Mouse (Mus musculus) embryo, embryonic 9.5 days (tissue): ENCODE results near the gene Pdia2.
A peak's percentile ranks its signal among the peaks of the same experiment; 100 is the strongest.

Experiments used
- DNase-seq: peaks from one replicate; pipeline ENCODE4 v3.0.0-alpha.2; 2017; ENCODE audit errors: extremely low spot score

The Pdia2 gene

GRCm38 (mm10) chr17:26198892-26199291, at the start of gene Pdia2:
TSS of gene Pdia2 (minus strand) at chr17:26199087.
- no peak for DNase-seq

- peak; percentile 97 for DNase-seq
These were observed 45.4 kb upstream of the Pdia2 start, which contains the start of gene Fam234a for GRCm38 (mm10) chr17:26244101-26244841. TSS of gene Fam234a (minus strand) at chr17:26244242.

DNA sequence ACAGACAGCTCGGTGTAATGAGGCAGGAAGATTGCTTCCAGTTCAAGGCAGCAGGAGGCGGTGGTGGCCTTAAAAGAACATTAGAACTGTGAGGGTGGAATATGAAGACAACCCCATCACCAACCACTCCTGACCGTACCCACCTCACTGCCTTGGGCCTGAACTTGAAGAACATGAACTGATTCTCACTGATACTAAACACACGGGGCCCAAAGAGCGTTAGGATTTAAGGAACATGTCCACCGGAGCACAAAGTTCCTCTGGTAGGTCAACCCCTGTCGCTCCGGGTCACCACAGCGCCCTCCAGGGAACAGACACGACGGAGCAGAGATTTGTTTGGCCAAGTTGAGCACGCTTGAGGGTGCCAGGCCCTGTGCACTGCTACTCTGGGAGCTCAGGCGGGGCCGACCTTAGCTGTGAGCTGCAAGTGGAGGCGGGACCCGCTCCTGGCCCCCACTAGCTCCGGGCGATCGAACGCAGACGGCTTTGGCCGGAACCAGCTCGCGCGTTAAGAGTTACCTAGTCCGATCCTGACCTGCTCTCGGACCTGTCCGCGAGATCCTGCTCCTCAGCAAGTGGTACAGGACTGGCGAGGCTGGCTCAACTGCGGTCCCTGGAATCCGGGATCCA, 44.7 kb upstream of the Pdia2 start:
- no peak for DNase-seq

GRCm38 (mm10) chr17:26240990-26241389, 42.1 kb upstream of the Pdia2 start:
- no peak for DNase-seq

- no peak for DNase-seq
These were observed 41.4 kb upstream of the Pdia2 start for GRCm38 (mm10) chr17:26240120-26240790.

DNA sequence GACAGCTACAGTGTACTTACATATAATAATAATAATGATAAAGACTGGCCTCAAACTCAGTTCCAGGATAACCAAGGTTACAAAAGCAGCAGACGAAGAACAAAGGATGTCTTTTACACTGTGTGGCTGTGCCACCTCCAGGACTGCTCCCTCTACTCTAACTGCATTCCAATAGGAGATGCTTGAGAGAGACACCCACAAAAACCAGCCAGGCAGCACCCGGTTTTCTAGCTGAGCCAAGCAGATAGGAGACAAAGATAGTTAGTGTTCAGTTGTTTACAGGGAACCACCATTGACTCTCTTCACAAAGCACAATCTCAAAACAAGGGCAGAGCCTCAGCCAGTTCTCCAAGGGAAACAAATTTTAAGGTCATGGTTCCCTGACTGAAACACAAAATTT, 40.7 kb upstream of the Pdia2 start:
- no peak for DNase-seq

DNA sequence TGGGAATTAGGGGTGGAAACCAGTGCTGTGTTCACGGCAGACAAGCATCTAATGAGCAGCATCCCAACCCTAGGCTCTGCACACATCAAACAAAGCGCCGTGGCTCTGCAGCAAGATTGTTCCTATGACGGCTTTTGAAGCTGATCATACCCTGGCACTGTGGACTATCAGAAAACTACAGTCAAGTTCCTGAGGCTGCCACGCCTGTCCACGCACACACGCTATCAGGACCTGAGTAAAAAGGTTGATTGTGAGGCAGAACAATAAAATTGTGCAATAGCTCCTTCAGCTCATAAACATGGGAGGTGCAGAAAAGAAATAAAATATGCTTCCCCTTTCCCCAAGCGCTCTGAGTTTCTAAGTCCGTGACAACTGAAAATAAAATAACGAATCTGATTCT, 38.8 kb upstream of the Pdia2 start:
- DNase-seq, result no peak

GRCm38 (mm10) chr17:26235077-26235815, 36.4 kb upstream of the Pdia2 start:
- DNase-seq, result no peak

GRCm38 (mm10) chr17:26234386-26234785, 35.5 kb upstream of the Pdia2 start:
- DNase-seq, result no peak

DNA sequence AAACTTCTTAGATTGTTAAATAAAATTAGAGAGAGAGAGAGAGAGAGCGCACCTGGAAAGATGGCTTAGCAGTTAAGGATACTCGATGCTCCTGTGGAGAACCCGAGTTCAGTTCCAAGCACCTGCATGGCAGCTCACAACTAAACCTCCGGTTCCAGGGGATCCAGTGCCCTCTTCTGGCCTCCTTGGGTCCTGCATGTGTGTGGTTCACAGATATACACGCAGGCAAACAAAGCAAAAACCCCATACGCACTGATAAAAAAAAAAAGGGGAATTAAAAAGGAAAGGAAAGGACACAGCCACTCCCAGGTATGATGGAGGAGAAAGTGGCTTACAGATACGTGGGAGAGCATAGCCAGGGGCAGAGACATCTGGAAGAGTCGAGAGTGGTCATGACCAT, 34.0 kb upstream of the Pdia2 start:
- DNase-seq, result no peak

- no peak for DNase-seq
These were observed 32.3 kb upstream of the Pdia2 start for GRCm38 (mm10) chr17:26231156-26231555.

DNA sequence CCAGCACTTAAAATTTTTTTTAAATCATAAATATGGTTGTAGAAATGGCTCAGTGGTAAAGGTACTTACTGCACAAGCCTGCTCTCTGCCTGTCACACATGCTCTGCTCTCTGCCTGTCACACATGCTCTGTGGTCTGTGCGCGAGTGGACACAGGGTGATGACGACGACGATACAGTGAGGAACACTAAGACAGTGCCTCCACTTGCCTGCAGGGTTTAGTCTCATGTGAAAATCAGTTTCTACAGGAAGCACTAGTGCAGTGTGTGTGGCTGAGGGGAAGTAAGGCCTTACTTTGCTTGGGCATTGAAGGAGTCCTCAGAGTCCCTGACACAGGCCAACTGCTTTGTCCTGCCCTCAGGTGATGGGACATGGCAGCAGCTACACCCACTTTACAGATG, 30.9 kb upstream of the Pdia2 start:
- no peak for DNase-seq

DNA sequence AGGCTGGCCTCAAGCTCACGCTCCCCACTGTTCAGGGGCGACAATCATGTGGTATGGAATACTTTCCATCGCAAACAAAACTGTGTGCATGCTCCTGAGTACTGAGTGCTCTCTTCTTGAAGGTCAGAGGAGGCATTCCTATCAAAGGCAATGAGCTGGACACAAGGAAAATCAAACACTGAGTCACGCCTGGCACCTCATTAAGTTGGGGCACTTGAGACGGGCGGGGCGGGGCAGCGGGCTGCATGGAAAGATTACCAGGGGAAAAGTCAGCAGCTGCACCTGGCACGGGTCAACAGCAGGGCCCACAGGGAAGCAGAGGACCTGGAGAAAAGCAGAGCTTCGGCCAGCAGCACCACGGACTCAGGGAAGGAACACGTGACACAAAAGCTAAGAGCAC, 26.3 kb upstream of the Pdia2 start:
- no peak for DNase-seq

GRCm38 (mm10) chr17:26221508-26221907, 22.6 kb upstream of the Pdia2 start:
- DNase-seq, result no peak

DNA sequence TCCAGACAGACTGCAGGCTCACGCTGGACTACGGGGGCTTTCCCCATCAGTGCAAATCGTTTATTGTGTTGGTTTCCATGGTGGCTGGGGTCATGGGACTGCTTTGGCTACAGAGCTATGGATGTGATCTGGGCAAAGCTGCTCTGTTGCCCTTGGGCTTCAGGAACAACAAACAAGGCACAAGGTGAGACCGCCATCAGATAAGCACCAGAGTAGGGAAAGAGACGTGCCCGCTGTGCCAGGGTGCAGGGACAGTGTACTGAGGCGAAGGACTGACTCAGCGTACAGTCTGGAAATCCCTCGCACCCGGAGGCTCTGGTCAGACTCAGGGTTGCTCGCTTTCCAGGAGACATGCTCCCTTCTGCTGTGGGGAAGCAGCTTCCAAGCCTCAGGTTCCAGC, 13.8 kb upstream of the Pdia2 start:
- DNase-seq, result no peak

- no peak for DNase-seq
These were observed 13.4 kb upstream of the Pdia2 start for GRCm38 (mm10) chr17:26212241-26212640.

- DNase-seq, result no peak
These were observed 8.8 kb upstream of the Pdia2 start, which contains the start of gene Arhgdig for GRCm38 (mm10) chr17:26207686-26208085. TSS of gene Arhgdig (minus strand) at chr17:26207786.

- no peak for DNase-seq
These were observed 7.5 kb upstream of the Pdia2 start for GRCm38 (mm10) chr17:26206392-26206791.

DNA sequence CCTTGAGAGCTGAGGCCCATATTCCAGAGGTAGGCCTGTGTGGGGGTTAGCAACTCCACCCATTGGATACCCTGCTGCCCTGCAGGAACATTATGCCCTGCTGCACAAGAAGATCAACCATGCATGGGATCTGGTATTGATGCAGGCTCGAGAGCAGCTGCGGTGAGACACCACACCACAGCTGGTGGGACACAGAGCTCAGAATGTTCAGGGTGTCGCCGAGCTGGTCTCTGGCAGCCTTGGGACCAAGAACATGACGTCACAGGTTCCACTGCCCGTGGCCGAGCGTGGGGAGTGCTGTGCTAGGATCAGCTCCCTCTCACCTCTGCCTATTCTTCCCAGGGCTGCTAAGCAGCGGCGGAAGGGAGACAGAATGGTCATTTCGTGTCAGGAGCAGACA, 5.9 kb upstream of the Pdia2 start:
- no peak for DNase-seq

GRCm38 (mm10) chr17:26203321-26203811, 4.5 kb upstream of the Pdia2 start:
- DNase-seq, result peak; percentile 26

GRCm38 (mm10) chr17:26202737-26203136, 3.9 kb upstream of the Pdia2 start, which contains the start of gene Rgs11:
TSS of gene Rgs11 (plus strand) at chr17:26202951.
- no peak for DNase-seq

GRCm38 (mm10) chr17:26201998-26202397, 3.1 kb upstream of the Pdia2 start:
- no peak for DNase-seq
